Mouse (Mus musculus) urinary bladder, postnatal 25 days (tissue): ENCODE measurements around the gene Plcb3.

Source experiments
- DNase-seq: peaks from one replicate; pipeline ENCODE4 v3.0.0; 2022; ENCODE audit warnings: low spot score

Plcb3 gene

GRCm38 (mm10) chr19:6969665-6970381 is 6.4 kb downstream of the Plcb3 start:
- DNase-seq: peak; percentile 81

- DNase-seq: no peak
Measured at GRCm38 (mm10) chr19:6969291-6969664, 7.0 kb downstream of the Plcb3 start.

GRCm38 (mm10) chr19:6968491-6969271 is 7.6 kb downstream of the Plcb3 start:
- DNase-seq: peak; percentile 49

- no peak for DNase-seq
Measured at GRCm38 (mm10) chr19:6956461-6956860, 19.8 kb downstream of the Plcb3 start.

- DNase-seq: no peak
Measured at GRCm38 (mm10) chr19:6955424-6955823, 20.8 kb downstream of the Plcb3 start.

- DNase-seq: peak; percentile 51
Measured at GRCm38 (mm10) chr19:6954046-6954445, 22.2 kb downstream of the Plcb3 start.

GRCm38 (mm10) chr19:6952712-6953037 is 23.6 kb downstream of the Plcb3 start:
- peak; percentile 52 for DNase-seq

- peak; percentile 71 for DNase-seq
Measured at GRCm38 (mm10) chr19:6951994-6952711, 24.1 kb downstream of the Plcb3 start.

GRCm38 (mm10) chr19:6951381-6951968 is 24.8 kb downstream of the Plcb3 start:
- peak; percentile 86 for DNase-seq

GRCm38 (mm10) chr19:6950613-6951153 is 25.6 kb downstream of the Plcb3 start:
- DNase-seq: peak; percentile 46

- DNase-seq: no peak
Measured at GRCm38 (mm10) chr19:6949951-6950350, 26.3 kb downstream of the Plcb3 start.

- DNase-seq: no peak
Measured at GRCm38 (mm10) chr19:6949532-6949931, 26.7 kb downstream of the Plcb3 start.

- DNase-seq: no peak
Measured at GRCm38 (mm10) chr19:6948186-6948585, 28.1 kb downstream of the Plcb3 start.

- DNase-seq: no peak
Measured at GRCm38 (mm10) chr19:6947742-6948141, 28.5 kb downstream of the Plcb3 start.

GRCm38 (mm10) chr19:6943709-6944108 is 32.6 kb downstream of the Plcb3 start:
- no peak for DNase-seq

- DNase-seq: no peak
Measured at GRCm38 (mm10) chr19:6942764-6943163, 33.5 kb downstream of the Plcb3 start.

- DNase-seq: peak; percentile 87
Measured at GRCm38 (mm10) chr19:6942249-6942691, 34.0 kb downstream of the Plcb3 start, which contains the start of gene Gpr137. Gene Gpr137, minus strand, starts transcription at chr19:6942480.

- peak; percentile 97 for DNase-seq
Measured at GRCm38 (mm10) chr19:6941372-6942248, 34.7 kb downstream of the Plcb3 start, which contains the start of gene Bad. Gene Bad, plus strand, starts transcription at chr19:6941861.

GRCm38 (mm10) chr19:6940396-6941351 is 35.6 kb downstream of the Plcb3 start:
- no peak for DNase-seq
